Mouse (Mus musculus): Measurements from ENCODE around the gene Myo3b.

- TF ChIP-seq CTCF (IDR thresholded peaks at IDR 0.05; ENCODE audit: borderline replicate concordance, insufficient read depth, low read length) (no peak), POLR2A (IDR thresholded peaks at IDR 0.05; ENCODE audit: low read depth, low read length) (no peak)
Measured at GRCm38 (mm10) chr2:70031472-70031871, 7.5 kb upstream of the Myo3b start.

All from embryonic fibroblast, embryonic 13.5 days (primary cell).